Mouse (Mus musculus): ENCODE results near the gene Gabrb1.

Gene Gabrb1

GRCm38 (mm10) chr5:71828342-71828741, 170.4 kb downstream of the Gabrb1 start:
- intact Hi-C loops (cut with DNase I): no loop called here

- intact Hi-C loops (cut with DNase I): no loop called here
Measured at GRCm38 (mm10) chr5:71828996-71829395, 171.1 kb downstream of the Gabrb1 start.

- intact Hi-C loops (cut with DNase I): no loop called here
Measured at GRCm38 (mm10) chr5:71830342-71830741, 172.4 kb downstream of the Gabrb1 start.

GRCm38 (mm10) chr5:71842241-71842640, 184.3 kb downstream of the Gabrb1 start:
- intact Hi-C loops (cut with DNase I): no loop called here

- intact Hi-C loops (cut with DNase I): no loop called here
Measured at GRCm38 (mm10) chr5:71898214-71898613, 240.3 kb downstream of the Gabrb1 start.

- intact Hi-C loops (cut with DNase I): no loop called here
Measured at GRCm38 (mm10) chr5:71903399-71903798, 245.5 kb downstream of the Gabrb1 start.

GRCm38 (mm10) chr5:71914028-71914427, 256.1 kb downstream of the Gabrb1 start:
- intact Hi-C loops (cut with DNase I): no loop called here

- intact Hi-C loops (cut with DNase I): no loop called here
Measured at GRCm38 (mm10) chr5:71915711-71916110, 257.8 kb downstream of the Gabrb1 start.

GRCm38 (mm10) chr5:71917206-71917605, 259.3 kb downstream of the Gabrb1 start:
- intact Hi-C loops (cut with DNase I): no loop called here

- intact Hi-C loops (cut with DNase I): no loop called here
Measured at GRCm38 (mm10) chr5:71923636-71924035, 265.7 kb downstream of the Gabrb1 start.

- intact Hi-C loops (cut with DNase I): no loop called here
Measured at GRCm38 (mm10) chr5:71926336-71926735, 268.4 kb downstream of the Gabrb1 start.

- intact Hi-C loops (cut with DNase I): no loop called here
Measured at GRCm38 (mm10) chr5:71930036-71930435, 272.1 kb downstream of the Gabrb1 start.

GRCm38 (mm10) chr5:71951398-71951797, 293.5 kb downstream of the Gabrb1 start:
- intact Hi-C loops (cut with DNase I): no loop called here

- intact Hi-C loops (cut with DNase I): no loop called here
Measured at GRCm38 (mm10) chr5:71955070-71955685, 297.3 kb downstream of the Gabrb1 start.

- intact Hi-C loops (cut with DNase I): no loop called here
Measured at GRCm38 (mm10) chr5:71964876-71965432, 307.0 kb downstream of the Gabrb1 start.

GRCm38 (mm10) chr5:71965529-71965928, 307.6 kb downstream of the Gabrb1 start:
- intact Hi-C loops (cut with DNase I): no loop called here

- intact Hi-C loops (cut with DNase I): no loop called here
Measured at GRCm38 (mm10) chr5:71970140-71970800, 312.4 kb downstream of the Gabrb1 start.

- intact Hi-C loops (cut with DNase I): no loop called here
Measured at GRCm38 (mm10) chr5:71972831-71973230, 314.9 kb downstream of the Gabrb1 start.

- intact Hi-C loops (cut with DNase I): no loop called here
Measured at GRCm38 (mm10) chr5:71976133-71976532, 318.2 kb downstream of the Gabrb1 start.

GRCm38 (mm10) chr5:71976571-71977061, 318.7 kb downstream of the Gabrb1 start:
- intact Hi-C loops (cut with DNase I): no loop called here

- intact Hi-C loops (cut with DNase I): no loop called here
Measured at GRCm38 (mm10) chr5:71986561-71986960, 328.6 kb downstream of the Gabrb1 start.

- intact Hi-C loops (cut with DNase I): no loop called here
Measured at GRCm38 (mm10) chr5:71986983-71987398, 329.1 kb downstream of the Gabrb1 start.

- intact Hi-C loops (cut with DNase I): no loop called here
Measured at GRCm38 (mm10) chr5:71999466-71999865, 341.6 kb downstream of the Gabrb1 start.
